Mouse (Mus musculus) erythroblast, embryonic 14.5 days (primary cell): ENCODE measurements around the gene Nkd2. TPM values are rescaled to one million over a fixed set of nuclear protein-coding genes. Genes with fewer than 3 reads are reported as not detected.

ENCODE experiments used
- H3K27me3 ChIP-seq: 2 replicates; pipeline ENCODE4 v1.6.1; 2012; ENCODE audit warnings: inconsistent platforms; ENCODE audit not compliant: control insufficient read depth
- H3K36me3 ChIP-seq: 2 replicates; pipeline ENCODE4 v1.6.1; 2012; ENCODE audit warnings: mild to moderate bottlenecking, inconsistent platforms; ENCODE audit not compliant: control insufficient read depth
- H3K4me1 ChIP-seq: 2 replicates; pipeline ENCODE4 v1.6.1; 2012; ENCODE audit warnings: inconsistent platforms; ENCODE audit not compliant: control insufficient read depth
- H3K4me3 ChIP-seq: replicated peaks from 2 replicates; pipeline ENCODE3; 2012; ENCODE audit warnings: moderate library complexity, mild to moderate bottlenecking, inconsistent platforms
- H3K9me3 ChIP-seq: 2 replicates; pipeline ENCODE4 v1.6.1; 2012; ENCODE audit warnings: low read length, inconsistent platforms, mixed read lengths; ENCODE audit not compliant: control insufficient read depth
- GATA1 ChIP-seq: IDR thresholded peaks from 2 replicates; pipeline ENCODE4 v1.6.1; 2012; ENCODE audit warnings: low read length, inconsistent platforms, mixed read lengths
- TAL1 ChIP-seq: IDR thresholded peaks from 3 replicates; pipeline ENCODE4 v1.6.1; 2012; ENCODE audit warnings: low read length, inconsistent platforms, mixed read lengths
- polyA plus RNA-seq: library from polyadenylated mRNA; stranded (reverse); fragments of >175 nt; gene quantifications from 2 replicates; pipeline ENCODE4 v1.2.3, GENCODE M21; 2012

Nkd2 gene
- polyA plus RNA-seq, 1 experiment = not detected

GRCm38 (mm10) chr13:73799110-73799509, 48.3 kb downstream of the Nkd2 start:
- Histone ChIP-seq H3K27me3 (no peaks in the 10 kb centered on the region), H3K4me3 (no peak overlapping the region), H3K9me3 (no peaks in the 10 kb centered on the region), H3K4me1 (no peaks in the 10 kb centered on the region), H3K36me3 (peaks cover 40% of the 10 kb centered on the region)
- TF ChIP-seq GATA1 (no peak), TAL1 (no peak)

GRCm38 (mm10) chr13:73793171-73793570, 54.3 kb downstream of the Nkd2 start:
- no peak overlapping the region for H3K4me3 ChIP-seq
- peaks cover 38% of the 10 kb centered on the region for H3K36me3 ChIP-seq
- H3K9me3 ChIP-seq = no peaks in the 10 kb centered on the region
- no peaks in the 10 kb centered on the region for H3K4me1 ChIP-seq
- TF ChIP-seq GATA1 (no peak), TAL1 (no peak)
- no peaks in the 10 kb centered on the region for H3K27me3 ChIP-seq

- H3K36me3 ChIP-seq = peaks cover 35% of the 10 kb centered on the region
These were observed 55.3 kb downstream of the Nkd2 start for GRCm38 (mm10) chr13:73792176-73792575.

GRCm38 (mm10) chr13:73782486-73782885, 64.9 kb downstream of the Nkd2 start:
- TF ChIP-seq TAL1 (no peak), GATA1 (no peak)
- 0 out of 2 replicates have a peak, but pooled peaks cover 1% of the 10 kb centered on the region for H3K4me1 ChIP-seq
- H3K9me3 ChIP-seq = no peaks in the 10 kb centered on the region
- H3K27me3 ChIP-seq = no peaks in the 10 kb centered on the region
- no peak overlapping the region for H3K4me3 ChIP-seq
- H3K36me3 ChIP-seq = peaks cover 9% of the 10 kb centered on the region; the same call in 1 of the 2 replicates

More at GRCm38 (mm10) chr13:73792176-73792575, 55.3 kb downstream of the Nkd2 start:
- Histone ChIP-seq H3K4me3 (no peak overlapping the region), H3K4me1 (no peaks in the 10 kb centered on the region), H3K9me3 (no peaks in the 10 kb centered on the region), H3K27me3 (no peaks in the 10 kb centered on the region)
- TF ChIP-seq GATA1 (no peak), TAL1 (no peak)

GRCm38 (mm10) chr13:73777578-73777977, 69.9 kb downstream of the Nkd2 start:
- peaks cover 1% of the 10 kb centered on the region; the same call in 1 of the 2 replicates for H3K4me1 ChIP-seq

GRCm38 (mm10) chr13:73775786-73776185, 71.6 kb downstream of the Nkd2 start:
- H3K36me3 ChIP-seq = no peaks in the 10 kb centered on the region; the same call in 1 of the 2 replicates
- TF ChIP-seq TAL1 = no peak
- no peak for TF ChIP-seq GATA1
- H3K4me3 ChIP-seq = no peak overlapping the region
- H3K27me3 ChIP-seq = no peaks in the 10 kb centered on the region
- peaks cover 1% of the 10 kb centered on the region; the same call in 1 of the 2 replicates for H3K4me1 ChIP-seq
- no peaks in the 10 kb centered on the region for H3K9me3 ChIP-seq

More at GRCm38 (mm10) chr13:73777578-73777977, 69.9 kb downstream of the Nkd2 start:
- TF ChIP-seq GATA1 (no peak), TAL1 (no peak)
- H3K4me3 ChIP-seq = no peak overlapping the region
- H3K36me3 ChIP-seq = no peaks in the 10 kb centered on the region; the same call in 1 of the 2 replicates
- H3K27me3 ChIP-seq = no peaks in the 10 kb centered on the region
- no peaks in the 10 kb centered on the region for H3K9me3 ChIP-seq

- peaks cover 7% of the 10 kb centered on the region for H3K4me1 ChIP-seq
- TF ChIP-seq TAL1 = no peak
- no peak for TF ChIP-seq GATA1
- no peaks in the 10 kb centered on the region; the same call in 1 of the 2 replicates for H3K36me3 ChIP-seq
- H3K27me3 ChIP-seq = no peaks in the 10 kb centered on the region
- no peak overlapping the region for H3K4me3 ChIP-seq
- no peaks in the 10 kb centered on the region for H3K9me3 ChIP-seq
These were observed 73.8 kb downstream of the Nkd2 start for GRCm38 (mm10) chr13:73773519-73774205.

- peaks cover 2% of the 10 kb centered on the region; the same call in 1 of the 2 replicates for H3K36me3 ChIP-seq
- TF ChIP-seq TAL1 (no peak), GATA1 (no peak)
- H3K9me3 ChIP-seq = no peaks in the 10 kb centered on the region
- no peaks in the 10 kb centered on the region for H3K27me3 ChIP-seq
- peaks cover 7% of the 10 kb centered on the region for H3K4me1 ChIP-seq
- H3K4me3 ChIP-seq = no peak overlapping the region
These were observed 74.8 kb downstream of the Nkd2 start for GRCm38 (mm10) chr13:73772655-73773054.

- H3K4me3 ChIP-seq = no peak overlapping the region
- H3K27me3 ChIP-seq = no peaks in the 10 kb centered on the region
- TF ChIP-seq GATA1 (no peak), TAL1 (no peak)
- H3K36me3 ChIP-seq = peaks cover 2% of the 10 kb centered on the region; the same call in 1 of the 2 replicates
- no peaks in the 10 kb centered on the region for H3K9me3 ChIP-seq
- H3K4me1 ChIP-seq = peaks cover 6% of the 10 kb centered on the region
These were observed 76.3 kb downstream of the Nkd2 start for GRCm38 (mm10) chr13:73771131-73771530.
